Mouse (Mus musculus): Measurements from ENCODE around the gene Kcnh1. TPM values are rescaled to one million over a fixed set of nuclear protein-coding genes. Genes with fewer than 3 reads are reported as not detected.

Kcnh1 gene
- polyA plus RNA-seq, 1 experiment from 2014 or later, result 0.27 TPM

GRCm38 (mm10) chr1:192291286-192291685 is 100.7 kb downstream of the Kcnh1 start:
- TF ChIP-seq CTCF (IDR thresholded peaks at IDR 0.05; ENCODE audit: low read depth) (no peak), EP300 (optimal IDR thresholded peaks at IDR 0.05) (no peak)
- DNase-seq (ENCODE audit: low spot score) (no peak), ATAC-seq (ENCODE audit: low FRiP score, low TSS enrichment) (no peak)
- Histone ChIP-seq H3K4me2 (replicated peaks; ENCODE audit: low read depth) (no peak overlapping the region), H3K9me3 (ENCODE audit: control insufficient read depth, low read length) (no peaks in the 10 kb centered on the region), H3K9ac (ENCODE audit: low read length) (no peak overlapping the region), H3K27me3 (ENCODE audit: control insufficient read depth, insufficient read depth, low read length) (no peaks in the 10 kb centered on the region), H3K4me3 (ENCODE audit: low read depth, low read length) (no peak overlapping the region), H3K4me1 (replicated peaks; ENCODE audit: control insufficient read depth, insufficient read depth) (no peaks in the 10 kb centered on the region), H3K36me3 (ENCODE audit: control insufficient read depth, insufficient read depth, low read length) (no peaks in the 10 kb centered on the region), H3K27ac (replicated peaks) (no peak overlapping the region)
- WGBS, result 44% methylated on average over 3 of the region's 3 CpGs

GRCm38 (mm10) chr1:192293391-192293790 is 102.8 kb downstream of the Kcnh1 start:
- ATAC-seq (ENCODE audit: low FRiP score, low TSS enrichment), result no peak
- no peak for DNase-seq (ENCODE audit: low spot score)
- TF ChIP-seq CTCF (IDR thresholded peaks at IDR 0.05; ENCODE audit: low read depth) (no peak), EP300 (optimal IDR thresholded peaks at IDR 0.05) (no peak)
- no peaks in the 10 kb centered on the region for H3K4me1 ChIP-seq (replicated peaks; ENCODE audit: control insufficient read depth, insufficient read depth)
- H3K9me3 ChIP-seq (ENCODE audit: control insufficient read depth, low read length), result no peaks in the 10 kb centered on the region
- no peak overlapping the region for H3K4me2 ChIP-seq (replicated peaks; ENCODE audit: low read depth)
- no peaks in the 10 kb centered on the region for H3K36me3 ChIP-seq (ENCODE audit: control insufficient read depth, insufficient read depth, low read length)
- no peaks in the 10 kb centered on the region for H3K27me3 ChIP-seq (ENCODE audit: control insufficient read depth, insufficient read depth, low read length)
- no peak overlapping the region for H3K4me3 ChIP-seq (ENCODE audit: low read depth, low read length)
- no peak overlapping the region for H3K9ac ChIP-seq (ENCODE audit: low read length)
- H3K27ac ChIP-seq (replicated peaks), result no peak overlapping the region
- 27% methylated on average over 4 of the region's 4 CpGs for WGBS

GRCm38 (mm10) chr1:192293921-192294320 is 103.3 kb downstream of the Kcnh1 start:
- 80% methylated on average over 3 of the region's 3 CpGs for WGBS
- ATAC-seq (ENCODE audit: low FRiP score, low TSS enrichment), result no peak

GRCm38 (mm10) chr1:192295243-192295860 is 104.8 kb downstream of the Kcnh1 start:
- WGBS, result 81% methylated on average over 11 of the region's 11 CpGs
- ATAC-seq (ENCODE audit: low FRiP score, low TSS enrichment) (no peak), DNase-seq (ENCODE audit: low spot score) (no peak)
- Histone ChIP-seq H3K9ac (ENCODE audit: low read length) (no peak overlapping the region), H3K27ac (replicated peaks) (no peak overlapping the region), H3K4me1 (replicated peaks; ENCODE audit: control insufficient read depth, insufficient read depth) (no peaks in the 10 kb centered on the region), H3K4me3 (ENCODE audit: low read depth, low read length) (no peak overlapping the region), H3K36me3 (ENCODE audit: control insufficient read depth, insufficient read depth, low read length) (no peaks in the 10 kb centered on the region), H3K4me2 (replicated peaks; ENCODE audit: low read depth) (no peak overlapping the region), H3K27me3 (ENCODE audit: control insufficient read depth, insufficient read depth, low read length) (no peaks in the 10 kb centered on the region), H3K9me3 (ENCODE audit: control insufficient read depth, low read length) (no peaks in the 10 kb centered on the region)
- TF ChIP-seq EP300 (optimal IDR thresholded peaks at IDR 0.05) (no peak), CTCF (IDR thresholded peaks at IDR 0.05; ENCODE audit: low read depth) (no peak)

More at GRCm38 (mm10) chr1:192293921-192294320, 103.3 kb downstream of the Kcnh1 start:
- no peak for DNase-seq (ENCODE audit: low spot score)
- Histone ChIP-seq H3K9me3 (ENCODE audit: control insufficient read depth, low read length) (no peaks in the 10 kb centered on the region), H3K4me3 (ENCODE audit: low read depth, low read length) (no peak overlapping the region), H3K9ac (ENCODE audit: low read length) (no peak overlapping the region), H3K27me3 (ENCODE audit: control insufficient read depth, insufficient read depth, low read length) (no peaks in the 10 kb centered on the region), H3K4me1 (replicated peaks; ENCODE audit: control insufficient read depth, insufficient read depth) (no peaks in the 10 kb centered on the region), H3K4me2 (replicated peaks; ENCODE audit: low read depth) (no peak overlapping the region), H3K36me3 (ENCODE audit: control insufficient read depth, insufficient read depth, low read length) (no peaks in the 10 kb centered on the region), H3K27ac (replicated peaks) (no peak overlapping the region)
- no peak for TF ChIP-seq EP300 (optimal IDR thresholded peaks at IDR 0.05)

GRCm38 (mm10) chr1:192295902-192296301 is 105.3 kb downstream of the Kcnh1 start:
- Histone ChIP-seq H3K4me2 (replicated peaks; ENCODE audit: low read depth) (no peak overlapping the region), H3K27me3 (ENCODE audit: control insufficient read depth, insufficient read depth, low read length) (no peaks in the 10 kb centered on the region), H3K9ac (ENCODE audit: low read length) (no peak overlapping the region), H3K9me3 (ENCODE audit: control insufficient read depth, low read length) (no peaks in the 10 kb centered on the region), H3K4me1 (replicated peaks; ENCODE audit: control insufficient read depth, insufficient read depth) (no peaks in the 10 kb centered on the region), H3K4me3 (ENCODE audit: low read depth, low read length) (no peak overlapping the region), H3K36me3 (ENCODE audit: control insufficient read depth, insufficient read depth, low read length) (no peaks in the 10 kb centered on the region), H3K27ac (replicated peaks) (no peak overlapping the region)
- ATAC-seq (ENCODE audit: low FRiP score, low TSS enrichment) (0 out of 2 replicates have a peak, but pooled peaks have one; percentile 53), DNase-seq (ENCODE audit: low spot score) (no peak)
- TF ChIP-seq EP300 (optimal IDR thresholded peaks at IDR 0.05), result no peak
- TF ChIP-seq CTCF (IDR thresholded peaks at IDR 0.05; ENCODE audit: low read depth), result no peak

- ATAC-seq (ENCODE audit: low FRiP score, low TSS enrichment), result no peak
- DNase-seq (ENCODE audit: low spot score), result no peak
- Histone ChIP-seq H3K27me3 (ENCODE audit: control insufficient read depth, insufficient read depth, low read length) (no peaks in the 10 kb centered on the region), H3K9ac (ENCODE audit: low read length) (no peak overlapping the region), H3K36me3 (ENCODE audit: control insufficient read depth, insufficient read depth, low read length) (no peaks in the 10 kb centered on the region), H3K27ac (replicated peaks) (no peak overlapping the region), H3K9me3 (ENCODE audit: control insufficient read depth, low read length) (no peaks in the 10 kb centered on the region), H3K4me2 (replicated peaks; ENCODE audit: low read depth) (no peak overlapping the region), H3K4me1 (replicated peaks; ENCODE audit: control insufficient read depth, insufficient read depth) (no peaks in the 10 kb centered on the region), H3K4me3 (ENCODE audit: low read depth, low read length) (no peak overlapping the region)
- WGBS, result 47% methylated on average over 5 of the region's 5 CpGs
- no peak for TF ChIP-seq EP300 (optimal IDR thresholded peaks at IDR 0.05)
- no peak for TF ChIP-seq CTCF (IDR thresholded peaks at IDR 0.05; ENCODE audit: low read depth)
Observed at GRCm38 (mm10) chr1:192297481-192298128, 107.0 kb downstream of the Kcnh1 start.

Data from stomach, postnatal 0 days (tissue).